Mouse (Mus musculus) liver, adult 2 months (tissue): Measurements from ENCODE around the gene Cript. TPM values are rescaled to one million over a fixed set of nuclear protein-coding genes. Genes with fewer than 3 reads are reported as not detected.

Source experiments
- DNase-seq: peaks from one replicate; pipeline ENCODE4 v3.0.0-alpha.2; 2011; ENCODE audit warnings: low read depth, low spot score; ENCODE audit errors: extremely low read depth
- H3K27ac ChIP-seq: fragments of 200-500 bp; replicated peaks from 2 replicates; pipeline ENCODE4 v1.5.1; 2012; ENCODE audit warnings: low read depth, mild to moderate bottlenecking, control low read depth, inconsistent platforms, low read length; ENCODE audit not compliant: insufficient read depth
- H3K27me3 ChIP-seq: fragments of 200-500 bp; 2 replicates; pipeline ENCODE4 v1.6.1; 2012; ENCODE audit warnings: mild to moderate bottlenecking, moderate library complexity, low read length, inconsistent platforms; ENCODE audit not compliant: control insufficient read depth, insufficient read depth
- H3K36me3 ChIP-seq: fragments of 200-500 bp; 2 replicates; pipeline ENCODE4 v1.6.1; 2012; ENCODE audit warnings: low read length, inconsistent platforms; ENCODE audit not compliant: control insufficient read depth, insufficient read depth
- H3K4me1 ChIP-seq: fragments of 200-500 bp; 2 replicates; pipeline ENCODE4 v1.6.1; 2011; ENCODE audit warnings: low read length; ENCODE audit not compliant: control insufficient read depth, insufficient read depth
- H3K4me3 ChIP-seq: fragments of 200-500 bp; 2 replicates; pipeline ENCODE4 v1.5.1; 2011; ENCODE audit warnings: low read depth, mild to moderate bottlenecking, control low read depth, low read length, moderate library complexity; ENCODE audit not compliant: insufficient read depth
- H3K79me2 ChIP-seq: fragments of 200-500 bp; 2 replicates; pipeline ENCODE4 v1.6.1; 2012; ENCODE audit warnings: inconsistent platforms, mild to moderate bottlenecking, low read length, moderate library complexity; ENCODE audit not compliant: control insufficient read depth, insufficient read depth
- H3K9ac ChIP-seq: fragments of 200-500 bp; 2 replicates; pipeline ENCODE4 v1.6.1; 2012; ENCODE audit warnings: low read depth, mild to moderate bottlenecking, control low read depth, inconsistent platforms, low read length
- CTCF ChIP-seq: fragments of 200-500 bp; IDR thresholded peaks from 2 replicates; pipeline ENCODE4 v1.5.1; 2011; ENCODE audit warnings: low read depth, low read length, control low read depth
- POLR2A ChIP-seq: fragments of 200-500 bp; IDR thresholded peaks from 2 replicates; pipeline ENCODE4 v1.6.1; 2011; ENCODE audit warnings: low read length, control low read depth; ENCODE audit not compliant: insufficient read depth; ENCODE audit errors: extremely low read depth
- WGBS: fragments of 180-500 bp; shearing (Covaris S2); methylation state at CpG from one replicate; pipeline ENCODE4 v1.1.7; 2018; 5-methylcytosine and 5-hydroxymethylcytosine counted together
- polyA plus RNA-seq: library from polyadenylated mRNA; depleted of rRNA; stranded (reverse); fragments of >200 nt; gene quantifications from 2 replicates; pipeline ENCODE4 v1.2.3, GENCODE M21; 2012; rRNA removed
- total RNA-seq: library from RNA; depleted of rRNA; stranded (reverse); fragments of >200 nt; gene quantifications from 2 replicates; pipeline ENCODE4 v1.2.3, GENCODE M21; 2014; rRNA removed

The Cript gene
- total RNA-seq (26.6 and 26.9 TPM in 2 replicates), polyA plus RNA-seq (7.4 and 9.7 TPM in 2 replicates)

DNA sequence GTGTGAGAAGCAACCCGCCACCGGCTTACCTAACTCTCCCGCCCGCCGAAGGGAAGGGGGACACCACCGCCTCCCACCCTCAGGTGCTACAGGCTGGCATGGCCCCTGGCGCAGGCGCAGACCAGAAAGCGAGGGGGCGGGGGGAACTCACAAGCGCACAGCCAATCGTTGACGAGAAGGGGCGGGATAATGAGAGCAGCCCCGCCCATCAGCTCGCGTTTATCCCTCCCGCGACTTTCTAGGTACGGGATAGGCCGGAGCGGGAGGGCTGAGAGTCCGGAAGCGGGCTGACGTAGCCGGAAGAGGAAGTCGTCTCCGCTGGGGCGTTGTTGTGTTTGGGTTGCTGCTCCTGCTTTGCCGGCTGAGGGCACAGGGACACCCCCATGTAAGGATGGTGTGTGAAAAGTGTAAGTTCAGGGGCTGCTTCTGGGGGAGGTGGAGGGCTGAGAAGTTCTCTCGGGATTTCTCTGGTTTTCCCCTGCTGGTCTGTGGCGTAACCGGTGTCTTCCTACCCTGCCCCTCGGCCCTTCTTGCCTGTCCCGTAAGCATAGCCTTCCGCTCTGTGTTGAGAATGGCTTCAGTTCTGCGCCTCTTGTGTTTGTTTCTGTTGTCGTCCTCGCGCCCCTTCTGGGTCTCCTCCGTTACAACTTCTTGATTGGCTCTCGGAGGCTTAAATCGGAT is at the start of gene Cript, which contains the start of gene Pigf:
Gene Cript (plus strand): TSS at position 282 of the 681 bp plus-strand sequence.
Gene Pigf (minus strand): TSS at position 138 of the 681 bp plus-strand sequence.
- H3K79me2 ChIP-seq = no peaks in the 10 kb centered on the region
- TF ChIP-seq CTCF = peak; percentile 13; the same call in 1 of the 2 replicates
- peak; percentile 70 for TF ChIP-seq POLR2A
- H3K27ac ChIP-seq = peak within 1 kb of the TSS; percentile 62
- H3K9ac ChIP-seq = peak within 1 kb of the TSS; percentile 77
- DNase-seq = peak; percentile 89
- H3K4me1 ChIP-seq = peaks cover 3% of the 10 kb centered on the region; the same call in 1 of the 2 replicates
- peak within 1 kb of the TSS; percentile 78 for H3K4me3 ChIP-seq
- no peaks in the 10 kb centered on the region for H3K27me3 ChIP-seq
- WGBS = under 1% methylated on average over 43 of the region's 43 CpGs
- peaks cover 5% of the 10 kb centered on the region; the same call in 1 of the 2 replicates for H3K36me3 ChIP-seq

DNA sequence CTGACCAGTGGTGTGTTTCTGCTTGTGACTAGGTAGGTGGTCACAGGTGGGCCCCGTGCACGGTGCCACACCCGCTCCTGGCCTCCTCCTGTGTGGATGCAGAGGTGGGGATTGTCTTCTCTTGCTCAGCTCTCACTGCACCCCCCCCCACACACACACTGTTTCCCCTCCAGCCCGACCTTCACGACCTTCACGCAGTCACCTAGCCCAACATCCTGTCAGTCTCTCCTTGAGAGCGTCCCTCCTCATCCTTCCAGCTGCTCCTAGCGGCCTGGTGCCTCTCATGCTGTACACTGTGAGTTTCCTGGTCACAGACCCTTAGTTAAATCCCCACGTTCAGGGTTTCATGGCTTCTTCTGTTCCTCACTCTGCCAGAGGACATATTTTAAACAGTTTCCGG is 49.0 kb upstream of the Cript start:
- Histone ChIP-seq H3K27ac (no peak overlapping the region), H3K4me3 (no peak overlapping the region), H3K9ac (no peak overlapping the region), H3K79me2 (no peaks in the 10 kb centered on the region), H3K27me3 (no peaks in the 10 kb centered on the region), H3K36me3 (no peaks in the 10 kb centered on the region), H3K4me1 (no peaks in the 10 kb centered on the region)
- DNase-seq = no peak
- TF ChIP-seq POLR2A (no peak), CTCF (no peak)
- 82% methylated on average over 10 of the region's 10 CpGs for WGBS

DNA sequence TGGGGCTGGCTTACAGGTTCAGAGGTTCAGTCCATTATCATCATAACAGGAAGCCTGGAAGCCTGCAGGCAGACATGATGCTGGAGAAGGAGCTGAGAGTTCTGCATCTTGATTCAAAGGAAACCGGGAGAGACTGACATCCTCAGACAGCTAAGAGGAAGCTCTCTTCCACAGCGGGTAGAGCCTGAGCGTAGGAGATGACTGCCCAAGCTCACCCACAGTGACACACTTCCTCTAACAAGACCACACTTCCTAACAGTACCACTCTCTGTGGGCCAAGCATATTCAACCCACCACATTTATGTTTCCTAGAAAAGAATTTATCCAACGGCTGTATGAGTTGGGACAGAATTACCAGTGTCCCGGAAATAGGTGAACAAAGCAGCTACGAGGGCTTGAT is 46.9 kb upstream of the Cript start:
- Histone ChIP-seq H3K27ac (no peak overlapping the region), H3K9ac (no peak overlapping the region), H3K4me1 (no peaks in the 10 kb centered on the region), H3K4me3 (no peak overlapping the region), H3K79me2 (no peaks in the 10 kb centered on the region), H3K27me3 (no peaks in the 10 kb centered on the region), H3K36me3 (no peaks in the 10 kb centered on the region)
- 89% methylated on average over 6 of the region's 6 CpGs for WGBS
- no peak for DNase-seq
- TF ChIP-seq CTCF = no peak
- TF ChIP-seq POLR2A = no peak

DNA sequence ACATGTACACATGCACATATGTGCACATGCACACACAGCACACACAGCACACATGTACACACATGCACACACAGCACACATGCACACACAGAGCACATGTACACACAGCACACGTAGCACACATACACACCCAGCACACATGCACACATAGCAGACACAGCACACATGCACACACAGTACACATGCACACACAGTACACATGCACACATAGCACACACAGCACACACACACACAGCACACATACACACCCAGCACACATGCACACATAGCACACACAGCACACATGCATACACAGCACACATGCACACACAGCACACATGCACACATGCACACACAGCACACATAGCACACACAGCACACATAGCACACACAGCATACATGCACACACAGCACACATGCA is 44.1 kb upstream of the Cript start:
- H3K27me3 ChIP-seq = no peaks in the 10 kb centered on the region
- WGBS = 100% methylated on average over 1 of the region's 1 CpGs
- no peak for TF ChIP-seq CTCF
- no peak for TF ChIP-seq POLR2A
- H3K27ac ChIP-seq = no peak overlapping the region
- H3K4me1 ChIP-seq = no peaks in the 10 kb centered on the region
- no peak for DNase-seq
- no peaks in the 10 kb centered on the region for H3K79me2 ChIP-seq
- H3K9ac ChIP-seq = no peak overlapping the region
- H3K4me3 ChIP-seq = no peak overlapping the region
- H3K36me3 ChIP-seq = no peaks in the 10 kb centered on the region

DNA sequence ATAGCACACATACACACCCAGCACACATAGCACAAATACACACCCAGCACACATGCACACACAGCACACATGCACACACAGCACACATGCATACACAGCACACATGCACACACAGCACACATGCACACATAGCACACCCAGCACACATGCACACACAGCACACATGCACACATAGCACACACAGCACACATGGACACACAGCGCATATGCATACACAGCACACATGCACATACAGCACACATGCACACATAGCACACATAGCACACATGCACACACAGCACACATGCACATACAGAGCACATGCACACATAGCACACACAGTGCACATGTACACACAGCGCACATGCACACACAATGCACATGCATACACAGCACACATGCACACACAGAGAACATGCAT is 43.6 kb upstream of the Cript start:
- Histone ChIP-seq H3K9ac (no peak overlapping the region), H3K79me2 (no peaks in the 10 kb centered on the region), H3K27me3 (no peaks in the 10 kb centered on the region), H3K36me3 (no peaks in the 10 kb centered on the region), H3K4me1 (no peaks in the 10 kb centered on the region), H3K4me3 (no peak overlapping the region), H3K27ac (no peak overlapping the region)
- 99% methylated on average over 2 of the region's 2 CpGs for WGBS
- no peak for DNase-seq
- TF ChIP-seq POLR2A (no peak), CTCF (no peak)

DNA sequence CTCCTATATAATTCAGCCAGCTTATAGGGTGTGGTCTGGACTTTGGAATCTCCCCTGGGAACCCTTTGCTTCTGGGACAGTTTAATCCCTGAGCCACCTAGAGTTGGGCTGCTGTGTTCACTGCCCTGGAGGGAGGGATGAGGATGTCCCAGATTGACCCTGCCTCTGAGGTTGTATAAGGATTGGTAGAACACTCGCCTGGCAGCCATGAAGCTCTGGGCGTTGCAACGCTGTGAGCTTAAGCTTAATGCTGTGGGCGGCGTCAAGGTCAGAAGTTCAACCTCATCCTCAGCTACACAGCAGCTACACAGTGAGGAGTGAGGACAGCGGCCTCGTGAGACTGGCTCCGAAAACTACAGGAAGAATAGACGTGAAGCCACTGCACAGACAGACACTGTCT is 42.9 kb upstream of the Cript start:
- H3K27ac ChIP-seq = no peak overlapping the region

More for the DNA sequence above, 42.9 kb upstream of the Cript start:
- Histone ChIP-seq H3K4me1 (no peaks in the 10 kb centered on the region), H3K9ac (no peak overlapping the region), H3K4me3 (no peak overlapping the region), H3K36me3 (no peaks in the 10 kb centered on the region), H3K27me3 (no peaks in the 10 kb centered on the region), H3K79me2 (no peaks in the 10 kb centered on the region)
- DNase-seq = no peak
- 61% methylated on average over 9 of the region's 9 CpGs for WGBS
- no peak for TF ChIP-seq CTCF
- TF ChIP-seq POLR2A = no peak
